Comparison of ENCODE assay signal across 28 mouse cellular contexts in genomic region chr9:15861402-15861801, GRCm38 (mm10). TPM values are rescaled to one million over a fixed set of nuclear protein-coding genes. Genes with fewer than 3 reads are reported as not detected.
DNase-seq lines count a peak whose midpoint lies in the region; ATAC-seq lines count a peak whose summit lies in the region.
"Had no signal": no experiment of that assay in that cellular context is flagged by ENCODE, and none has a peak within 500 bp of the region (broad histone marks: within the 10 kb centered on the region; RNA-seq: fewer than 3 reads in every experiment).

No protein-coding gene starts in this region.

- no peaks in the 10 kb centered on the region for H3K9me3 ChIP-seq in heart, embryonic 10.5 days
- H3K9me3 ChIP-seq in heart, embryonic 14.5 days (ENCODE audit: control insufficient read depth, low read length): no peaks in the 10 kb centered on the region
- H3K9me3 ChIP-seq in hindbrain, embryonic 11.5 days (ENCODE audit: control insufficient read depth, low read length): no peaks in the 10 kb centered on the region
- H3K9me3 ChIP-seq: embryonic facial prominence, embryonic 13.5 days; forebrain, embryonic 13.5 days; G1E had no signal

- no peak overlapping the region for H3K4me3 ChIP-seq in heart, embryonic 10.5 days
- H3K4me3 ChIP-seq in heart, embryonic 14.5 days (ENCODE audit: control insufficient read depth in 1 of 2, insufficient read depth in 1 of 2, low read depth in 1 of 2, low read length in 2 of 2): no peak overlapping the region
- H3K4me3 ChIP-seq in hindbrain, embryonic 11.5 days (ENCODE audit: low read depth, low read length): no peak overlapping the region
- H3K4me3 ChIP-seq: embryonic facial prominence, embryonic 13.5 days; forebrain, embryonic 13.5 days had no signal

- peak overlapping the region; percentile 24; the same call in 1 of the 2 replicates for H3K27ac ChIP-seq in heart, embryonic 10.5 days
- H3K27ac ChIP-seq in heart, embryonic 14.5 days (replicated peaks in 1 of 2; ENCODE audit: control insufficient read depth in 1 of 2, insufficient read depth in 1 of 2, low read depth in 2 of 2, low read length in 2 of 2): no peak overlapping the region
- H3K27ac ChIP-seq in hindbrain, embryonic 11.5 days (ENCODE audit: low read depth, low read length): no peak overlapping the region
- H3K27ac ChIP-seq: embryonic facial prominence, embryonic 13.5 days; forebrain, embryonic 13.5 days had no signal

- H3K4me2 ChIP-seq in heart, embryonic 14.5 days (ENCODE audit: low read length): no peak overlapping the region
- H3K4me2 ChIP-seq in hindbrain, embryonic 11.5 days (replicated peaks; ENCODE audit: low read depth, low read length): no peak overlapping the region
- H3K4me2 ChIP-seq: embryonic facial prominence, embryonic 13.5 days; forebrain, embryonic 13.5 days had no signal

- intact Hi-C loops in heart, postnatal 25 days (cut with DNase I): no loop called here
- intact Hi-C loops in heart, postnatal 10 days (cut with DNase I): no loop called here

- no peak overlapping the region for H3K9ac ChIP-seq in heart, embryonic 14.5 days (ENCODE audit: low read length)
- H3K9ac ChIP-seq in hindbrain, embryonic 11.5 days (ENCODE audit: low read depth, low read length): no peak overlapping the region
- H3K9ac ChIP-seq: embryonic facial prominence, embryonic 13.5 days; forebrain, embryonic 13.5 days; forebrain, postnatal 0 days had no signal

- DNase-seq in heart, adult 11 months: peak; percentile 91
- DNase-seq in heart, postnatal 25 days (ENCODE audit: low spot score): no peak
- DNase-seq in heart, embryonic 10.5 days (ENCODE audit: low spot score): no peak
- peak; percentile 17 to 24 for DNase-seq in heart, postnatal 10 days
- no peak for DNase-seq in cerebellum, adult 11 months
- DNase-seq in hindbrain, embryonic 11.5 days (ENCODE audit: low spot score): no peak
- DNase-seq: adrenal gland, postnatal 10 days; B cell, adult 2 months; cerebellum, adult 11-12 months; cerebellum, adult 9-10 months; cerebellum, postnatal 36 days; forebrain, postnatal 0 days; gastrocnemius, postnatal 14 days; kidney, adult 8-10 months had no signal

- peaks cover 8% of the 10 kb centered on the region; the same call in 1 of the 2 replicates for H3K4me1 ChIP-seq in heart, embryonic 10.5 days
- peaks cover 0 to 2% of the 10 kb centered on the region in 2 experiments; a peak in 2 of 4 replicates for H3K4me1 ChIP-seq in heart, embryonic 14.5 days (ENCODE audit: control insufficient read depth in 2 of 2, insufficient read depth in 2 of 2, low read length in 2 of 2)
- no peaks in the 10 kb centered on the region for H3K4me1 ChIP-seq in hindbrain, embryonic 11.5 days (replicated peaks; ENCODE audit: control insufficient read depth, insufficient read depth, low read length)
- H3K4me1 ChIP-seq: embryonic facial prominence, embryonic 13.5 days had no signal

- 39% methylated on average over 5 of the region's 5 CpGs for WGBS in heart, embryonic 10.5 days
- 19% methylated on average over 5 of the region's 5 CpGs for WGBS in heart, embryonic 14.5 days
- WGBS in hindbrain, embryonic 11.5 days: 76% methylated on average over 5 of the region's 5 CpGs

- ATAC-seq in heart, embryonic 14.5 days (ENCODE audit: insufficient number of reproducible peaks, insufficient read depth, low FRiP score, low read depth): peak; percentile 71; the same call in 1 of the 2 replicates
- ATAC-seq in hindbrain, embryonic 11.5 days (ENCODE audit: low FRiP score): no peak
- ATAC-seq in megakaryocyte, adult 5-6 weeks (ENCODE audit: poor library complexity, severe bottlenecking): no peak
- ATAC-seq: CD4-positive, CD25-positive, alpha-beta regulatory T cell, adult 4 months; forebrain, embryonic 13.5 days; forebrain, postnatal 0 days; hindbrain, embryonic 16.5 days; inflammation-experienced regulatory T-cells, adult 6 months; intestine, postnatal 0 days had no signal

- H3K27me3 ChIP-seq in heart, embryonic 10.5 days (ENCODE audit: insufficient read depth, poor library complexity, severe bottlenecking): no peaks in the 10 kb centered on the region
- H3K27me3 ChIP-seq in heart, embryonic 14.5 days (ENCODE audit: control insufficient read depth, insufficient read depth, low read length): no peaks in the 10 kb centered on the region
- H3K27me3 ChIP-seq in hindbrain, embryonic 11.5 days (ENCODE audit: control insufficient read depth, insufficient read depth, low read length): no peaks in the 10 kb centered on the region
- H3K27me3 ChIP-seq: embryonic facial prominence, embryonic 13.5 days; forebrain, embryonic 13.5 days had no signal

- H3K36me3 ChIP-seq in heart, embryonic 10.5 days: no peaks in the 10 kb centered on the region
- no peaks in the 10 kb centered on the region for H3K36me3 ChIP-seq in heart, embryonic 14.5 days (ENCODE audit: control insufficient read depth, insufficient read depth, low read length)
- H3K36me3 ChIP-seq in hindbrain, embryonic 11.5 days (ENCODE audit: control insufficient read depth, insufficient read depth, low read length): no peaks in the 10 kb centered on the region
- H3K36me3 ChIP-seq: embryonic facial prominence, embryonic 13.5 days; G1E had no signal

RNA-seq across cellular contexts. Expression of gene Mtnr1b, which starts 13.0 kb away (rescaled TPM):
- total RNA-seq in heart, postnatal 25 days (2021): not detected
- not detected in 2 replicates for polyA plus RNA-seq in heart, embryonic 10.5 days (2016; fragmentation: Nextera tagmentation; extraction: Ambion mirVana)
- polyA plus RNA-seq in heart, embryonic 14.5 days (2014; fragmentation: Nextera tagmentation; extraction: Ambion mirVana): not detected in 2 replicates
- not detected for total RNA-seq in heart, postnatal 10 days (2021)
- not detected in 2 replicates for polyA plus RNA-seq in hindbrain, embryonic 11.5 days (2014; fragmentation: Nextera tagmentation; extraction: Ambion mirVana)
- not detected in 2 replicates for total RNA-seq in megakaryocyte, adult 5-6 weeks (2015)
- not detected in 2 replicates for total RNA-seq in megakaryocyte, adult 5-6 weeks (2017)
- total RNA-seq: adrenal gland, postnatal 10 days; adrenal gland, postnatal 4 days; forebrain, postnatal 0 days; G1E; gastrocnemius, adult 18-20 months; gastrocnemius, postnatal 14 days; hematopoietic stem cell, adult 5-6 weeks had no signal
- polyA plus RNA-seq: brain, embryonic 14.5 days; CD4-positive, CD25-positive, alpha-beta regulatory T cell, adult 4 months; embryonic facial prominence, embryonic 13.5 days; forebrain, embryonic 13.5 days; forebrain, postnatal 0 days; G1E; gonadal fat pad, adult 2 months; hindbrain, embryonic 16.5 days; inflammation-experienced regulatory T-cells, adult 6 months; intestine, postnatal 0 days had no signal

Comparison
In these comparisons a context has a peak if more than half of its experiments do, and no peak if none do; other contexts are left out.
1. DNase-seq: peak in heart, adult 11 months (single experiment) and heart, postnatal 10 days (2 of 2); none in heart, postnatal 25 days (single experiment), heart, embryonic 10.5 days (single experiment), cerebellum, adult 11 months (single experiment) and hindbrain, embryonic 11.5 days (single experiment).